Mouse (Mus musculus) lung, postnatal 0 days (tissue): Measurements from ENCODE around the gene Wipi2. TPM values are rescaled to one million over a fixed set of nuclear protein-coding genes. Genes with fewer than 3 reads are reported as not detected.

Experiments
- ATAC-seq: fragments of 200-750 bp; cut with Nextera tagmentation; 2 replicates; pipeline ENCODE4 v1.8.0; 2017; ENCODE audit warnings: moderate library complexity
- DNase-seq: peaks from one replicate; pipeline ENCODE4 v3.0.0-alpha.2; 2016; ENCODE audit warnings: low spot score
- H3K27ac ChIP-seq: fragments of 300-500 bp; sonication (generic); 2 replicates; pipeline ENCODE4 v1.5.1; 2014; ENCODE audit warnings: antibody characterized with exemption, mild to moderate bottlenecking, low read length, mixed read lengths
- H3K27me3 ChIP-seq: fragments of 300-500 bp; sonication (generic); replicated peaks from 2 replicates; pipeline ENCODE4 v1.6.1; 2014; ENCODE audit warnings: low read length, mixed read lengths; ENCODE audit not compliant: insufficient read depth
- H3K36me3 ChIP-seq: fragments of 300-500 bp; sonication (generic); 2 replicates; pipeline ENCODE4 v1.6.1; 2014; ENCODE audit warnings: low read length, mixed read lengths; ENCODE audit not compliant: insufficient read depth
- H3K4me1 ChIP-seq: fragments of 300-500 bp; sonication (generic); 2 replicates; pipeline ENCODE4 v1.6.1; 2014; ENCODE audit warnings: antibody characterized with exemption, low read depth, low read length, mixed read lengths; ENCODE audit not compliant: insufficient read depth
- H3K4me2 ChIP-seq: fragments of 300-500 bp; sonication (generic); replicated peaks from 2 replicates; pipeline ENCODE4 v1.6.1; 2014; ENCODE audit warnings: low read depth, mild to moderate bottlenecking, low read length, moderate library complexity, mixed read lengths
- H3K4me3 ChIP-seq: fragments of 300-500 bp; sonication (generic); 2 replicates; pipeline ENCODE4 v1.5.1; 2014; ENCODE audit warnings: low read depth, low read length
- H3K9ac ChIP-seq: fragments of 300-500 bp; sonication (generic); replicated peaks from 2 replicates; pipeline ENCODE4 v1.6.1; 2014; ENCODE audit warnings: low read depth, mild to moderate bottlenecking
- H3K9me3 ChIP-seq: fragments of 300-500 bp; sonication (generic); 2 replicates; pipeline ENCODE4 v1.6.1; 2016; ENCODE audit warnings: low read length, mixed read lengths
- CTCF ChIP-seq: IDR thresholded peaks from 2 replicates; pipeline ENCODE4 v1.5.1; 2016; ENCODE audit warnings: antibody characterized with exemption, mild to moderate bottlenecking
- EP300 ChIP-seq: IDR thresholded peaks from 2 replicates; pipeline ENCODE4 v1.6.1; 2016; ENCODE audit warnings: antibody characterized with exemption, mild to moderate bottlenecking, control low read depth
- WGBS: fragments of 180-500 bp; shearing (Covaris S2); extraction: QIAGEN DNeasy Blood & Tissue Kit; methylation state at CpG from one replicate; pipeline ENCODE4 v1.1.7; 2014; 5-methylcytosine and 5-hydroxymethylcytosine counted together
- polyA plus RNA-seq: library from polyadenylated mRNA; unstranded; fragments of >200 nt; fragmentation: Nextera tagmentation; extraction: Ambion mirVana; gene quantifications from 2 replicates; pipeline ENCODE4 v1.2.1, GENCODE M21; 2015

The Wipi2 gene
- polyA plus RNA-seq, 1 experiment from 2014 or later, result 26.6 TPM

- Histone ChIP-seq H3K27ac (no peak overlapping the region), H3K9ac (no peak overlapping the region), H3K4me2 (no peak overlapping the region), H3K4me1 (no peaks in the 10 kb centered on the region), H3K36me3 (no peaks in the 10 kb centered on the region), H3K27me3 (no peaks in the 10 kb centered on the region), H3K4me3 (no peak overlapping the region), H3K9me3 (no peaks in the 10 kb centered on the region)
- ATAC-seq, result no peak
- TF ChIP-seq CTCF, result peak; percentile 17; the same call in 1 of the 2 replicates
- no peak for TF ChIP-seq EP300
- WGBS, result 83% methylated on average over 5 of the region's 5 CpGs
- no peak for DNase-seq
These were observed 84.9 kb downstream of the Wipi2 start for GRCm38 (mm10) chr5:142712373-142712772.

DNA sequence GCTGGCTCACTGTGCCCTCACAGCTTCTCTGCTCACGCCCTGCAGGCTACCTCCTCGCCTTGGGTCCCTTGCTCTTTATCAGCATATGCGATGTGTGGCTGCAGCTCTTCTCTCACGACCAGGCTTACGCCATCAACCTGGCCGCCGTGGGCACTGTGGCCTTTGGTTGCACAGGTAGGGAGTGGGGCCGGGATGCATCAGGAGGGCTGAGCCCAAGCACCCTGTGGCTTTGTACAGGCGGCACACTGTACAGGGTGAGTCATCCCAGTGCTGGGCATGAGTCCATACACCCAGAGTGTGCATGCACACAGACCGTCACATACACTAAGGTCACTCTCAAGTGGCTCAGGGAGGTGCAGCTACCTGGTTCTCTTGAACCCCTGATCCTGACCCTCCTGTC lies 86.5 kb downstream of the Wipi2 start:
- Histone ChIP-seq H3K27ac (no peak overlapping the region), H3K9ac (no peak overlapping the region), H3K4me2 (no peak overlapping the region), H3K4me3 (no peak overlapping the region), H3K36me3 (no peaks in the 10 kb centered on the region), H3K4me1 (no peaks in the 10 kb centered on the region), H3K27me3 (no peaks in the 10 kb centered on the region), H3K9me3 (no peaks in the 10 kb centered on the region)
- TF ChIP-seq CTCF, result no peak
- no peak for TF ChIP-seq EP300
- no peak for DNase-seq
- ATAC-seq, result no peak
- 83% methylated on average over 10 of the region's 10 CpGs for WGBS

DNA sequence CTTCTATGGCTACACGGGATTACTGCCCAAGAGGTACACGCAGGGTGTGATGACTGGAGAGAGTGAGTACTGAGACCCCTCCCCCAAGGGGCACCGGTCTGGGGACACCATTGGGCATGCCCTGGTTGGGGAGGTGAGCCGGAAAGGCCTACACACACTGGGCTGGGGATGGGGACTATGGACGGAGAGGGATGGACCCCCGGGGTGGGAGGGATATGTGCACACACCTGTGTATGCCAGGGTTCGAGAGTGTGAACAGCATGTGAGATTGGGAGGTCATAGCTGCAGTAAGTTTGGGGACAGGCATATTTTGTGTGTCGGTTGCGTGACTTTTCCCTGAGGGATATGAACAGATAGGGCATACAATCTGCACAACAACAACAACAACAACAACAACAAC lies 87.6 kb downstream of the Wipi2 start:
- Histone ChIP-seq H3K9me3 (no peaks in the 10 kb centered on the region), H3K27ac (no peak overlapping the region), H3K27me3 (no peaks in the 10 kb centered on the region), H3K9ac (no peak overlapping the region), H3K4me2 (no peak overlapping the region), H3K4me1 (no peaks in the 10 kb centered on the region), H3K4me3 (no peak overlapping the region), H3K36me3 (no peaks in the 10 kb centered on the region)
- DNase-seq, result no peak
- 84% methylated on average over 9 of the region's 9 CpGs for WGBS
- TF ChIP-seq EP300 (no peak), CTCF (no peak)
- ATAC-seq, result no peak

GRCm38 (mm10) chr5:142716056-142716455 lies 88.6 kb downstream of the Wipi2 start:
- TF ChIP-seq EP300 (no peak), CTCF (no peak)
- H3K9ac ChIP-seq, result no peak overlapping the region
- 79% methylated on average over 6 of the region's 6 CpGs for WGBS
- H3K27me3 ChIP-seq, result no peaks in the 10 kb centered on the region
- DNase-seq (no peak), ATAC-seq (no peak)
- H3K4me2 ChIP-seq, result no peak overlapping the region
- H3K9me3 ChIP-seq, result no peaks in the 10 kb centered on the region
- no peaks in the 10 kb centered on the region for H3K4me1 ChIP-seq
- H3K27ac ChIP-seq, result no peak overlapping the region
- no peak overlapping the region for H3K4me3 ChIP-seq
- no peaks in the 10 kb centered on the region for H3K36me3 ChIP-seq

GRCm38 (mm10) chr5:142718037-142718436 lies 90.5 kb downstream of the Wipi2 start:
- no peak overlapping the region for H3K9ac ChIP-seq
- TF ChIP-seq CTCF (peak; percentile 96), EP300 (no peak)
- H3K27me3 ChIP-seq, result no peaks in the 10 kb centered on the region
- H3K27ac ChIP-seq, result no peak overlapping the region
- H3K9me3 ChIP-seq, result no peaks in the 10 kb centered on the region
- H3K4me1 ChIP-seq, result no peaks in the 10 kb centered on the region
- whole genome bisulfite sequencing, result 18% methylated on average over 4 of the region's 4 CpGs
- peak; percentile 44 for ATAC-seq
- DNase-seq, result peak; percentile 63
- no peak overlapping the region for H3K4me2 ChIP-seq
- no peak overlapping the region for H3K4me3 ChIP-seq
- no peaks in the 10 kb centered on the region for H3K36me3 ChIP-seq

DNA sequence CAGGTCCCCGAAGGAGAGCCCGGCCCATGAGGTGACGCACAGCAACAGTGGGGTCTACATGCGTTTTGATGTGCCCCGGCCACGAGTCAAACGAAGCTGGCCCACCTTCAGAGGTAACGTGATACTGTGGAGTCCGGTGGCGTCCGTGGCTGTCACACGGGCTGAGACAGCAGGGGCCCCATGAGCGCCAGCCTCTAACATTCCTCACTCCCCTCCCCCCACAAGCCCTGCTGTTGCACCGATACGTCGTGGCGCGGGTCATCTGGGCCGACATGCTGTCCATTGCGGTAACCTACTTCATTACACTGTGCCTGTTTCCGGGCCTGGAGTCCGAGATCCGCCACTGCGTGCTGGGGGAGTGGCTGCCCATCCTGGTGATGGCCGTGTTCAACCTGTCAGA lies 91.0 kb downstream of the Wipi2 start:
- no peak for TF ChIP-seq EP300
- Histone ChIP-seq H3K4me2 (no peak overlapping the region), H3K4me3 (no peak overlapping the region), H3K27me3 (no peaks in the 10 kb centered on the region), H3K4me1 (no peaks in the 10 kb centered on the region), H3K27ac (no peak overlapping the region), H3K9me3 (no peaks in the 10 kb centered on the region), H3K36me3 (no peaks in the 10 kb centered on the region), H3K9ac (no peak overlapping the region)
- 57% methylated on average over 25 of the region's 25 CpGs for WGBS
- DNase-seq (no peak), ATAC-seq (no peak)

DNA sequence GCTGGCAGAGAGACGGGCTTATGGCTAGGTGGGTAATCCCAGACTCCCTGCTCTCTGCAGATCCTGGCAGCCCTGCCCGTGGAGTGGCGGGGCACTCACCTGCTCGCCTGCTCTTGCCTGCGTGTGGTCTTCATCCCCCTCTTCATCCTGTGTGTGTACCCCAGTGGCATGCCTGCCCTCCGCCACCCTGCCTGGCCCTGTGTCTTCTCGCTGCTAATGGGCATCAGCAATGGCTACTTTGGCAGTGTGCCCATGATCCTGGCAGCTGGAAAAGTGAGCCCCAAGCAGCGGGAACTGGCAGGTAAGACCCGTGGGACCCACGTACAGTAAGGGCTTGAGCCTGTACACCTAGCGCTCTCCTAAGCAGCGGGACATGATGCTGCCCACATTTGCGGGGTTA lies 92.4 kb downstream of the Wipi2 start:
- Histone ChIP-seq H3K9me3 (no peaks in the 10 kb centered on the region), H3K4me2 (no peak overlapping the region), H3K27ac (no peak overlapping the region), H3K4me3 (no peak overlapping the region), H3K4me1 (no peaks in the 10 kb centered on the region), H3K9ac (no peak overlapping the region), H3K36me3 (no peaks in the 10 kb centered on the region), H3K27me3 (no peaks in the 10 kb centered on the region)
- WGBS, result 80% methylated on average over 13 of the region's 13 CpGs
- TF ChIP-seq CTCF (no peak), EP300 (no peak)
- no peak for DNase-seq
- ATAC-seq, result no peak

Other genes with a start within 250 kb of the Wipi2 start
- 4.3 and 5.1 TPM in 2 replicates for gene Foxk1, start 226.2 kb upstream of the Wipi2 start, polyA plus RNA-seq
- gene Ap5z1, start 163.8 kb upstream of the Wipi2 start, polyA plus RNA-seq, result 6.2 and 7.2 TPM in 2 replicates
- gene Papolb, start 97.6 kb upstream of the Wipi2 start, polyA plus RNA-seq, result 0.12 and 0.15 TPM in 2 replicates
- gene Radil, start 76.6 kb upstream of the Wipi2 start, polyA plus RNA-seq, result 13.5 and 14.5 TPM in 2 replicates
- 0.05 TPM in 1 of 2 replicates, not detected in the other for gene Mmd2, start 18.9 kb upstream of the Wipi2 start, polyA plus RNA-seq
- 2.3 TPM in 2 replicates for gene Slc29a4, start 64.8 kb downstream of the Wipi2 start, polyA plus RNA-seq
- gene Tnrc18, start 190.0 kb downstream of the Wipi2 start, polyA plus RNA-seq, result 16.6 and 24.9 TPM in 2 replicates